Mouse (Mus musculus): ENCODE data around the gene Doc2g. TPM values are rescaled to one million over a fixed set of nuclear protein-coding genes. Genes with fewer than 3 reads are reported as not detected.

The Doc2g gene
- polyA plus RNA-seq, 1 experiment from 2014 or later = 64.5 TPM

DNA sequence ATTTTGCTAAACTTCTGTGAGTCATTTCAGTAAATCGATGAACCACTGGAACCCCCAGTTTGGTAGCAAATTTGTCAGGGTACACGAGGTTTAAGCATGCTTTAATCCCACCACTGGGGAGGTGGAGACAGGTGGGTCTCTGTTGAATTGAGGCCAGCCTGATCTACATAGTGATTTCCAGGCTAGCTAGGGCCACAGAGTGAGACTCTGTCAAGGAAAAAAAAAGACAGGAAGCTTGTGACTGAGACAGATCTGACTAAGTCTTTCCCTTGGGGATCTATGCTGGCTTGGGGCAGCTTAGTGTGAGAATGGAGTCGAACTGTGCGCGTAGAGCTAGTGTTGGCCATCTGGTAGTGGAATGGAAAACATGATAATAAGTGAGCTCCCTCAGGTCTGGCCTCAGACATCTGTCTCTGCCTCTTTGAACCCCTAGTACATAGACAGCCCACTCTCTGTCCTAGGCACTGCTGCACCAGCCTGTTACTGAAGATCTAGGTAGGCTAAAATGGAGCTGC is 49.5 kb downstream of the Doc2g start:
- Histone ChIP-seq H3K36me3 (ENCODE audit: control insufficient read depth, insufficient read depth, low read length) (no peaks in the 10 kb centered on the region), H3K27ac (ENCODE audit: low read depth, low read length) (no peak overlapping the region), H3K4me2 (no peak overlapping the region), H3K4me3 (ENCODE audit: low read depth, low read length) (no peak overlapping the region), H3K27me3 (ENCODE audit: control insufficient read depth, insufficient read depth, low read length) (no peaks in the 10 kb centered on the region), H3K9me3 (replicated peaks; ENCODE audit: control insufficient read depth, low read length) (no peaks in the 10 kb centered on the region), H3K9ac (ENCODE audit: low read depth, low read length) (no peak overlapping the region; the same call in 1 of the 2 replicates), H3K4me1 (ENCODE audit: control insufficient read depth, insufficient read depth, low read length) (peaks cover 11% of the 10 kb centered on the region; the same call in 1 of the 2 replicates)
- WGBS (ENCODE audit: insufficient replicate concordance) = 75% methylated on average over 5 of the region's 5 CpGs
- no peak for ATAC-seq (replicated peaks; ENCODE audit: insufficient number of reproducible peaks, low FRiP score, low TSS enrichment)

- 81% methylated on average over 5 of the region's 5 CpGs for WGBS (ENCODE audit: insufficient replicate concordance)
Measured at GRCm38 (mm10) chr19:4054613-4055012, 51.5 kb downstream of the Doc2g start.

DNA sequence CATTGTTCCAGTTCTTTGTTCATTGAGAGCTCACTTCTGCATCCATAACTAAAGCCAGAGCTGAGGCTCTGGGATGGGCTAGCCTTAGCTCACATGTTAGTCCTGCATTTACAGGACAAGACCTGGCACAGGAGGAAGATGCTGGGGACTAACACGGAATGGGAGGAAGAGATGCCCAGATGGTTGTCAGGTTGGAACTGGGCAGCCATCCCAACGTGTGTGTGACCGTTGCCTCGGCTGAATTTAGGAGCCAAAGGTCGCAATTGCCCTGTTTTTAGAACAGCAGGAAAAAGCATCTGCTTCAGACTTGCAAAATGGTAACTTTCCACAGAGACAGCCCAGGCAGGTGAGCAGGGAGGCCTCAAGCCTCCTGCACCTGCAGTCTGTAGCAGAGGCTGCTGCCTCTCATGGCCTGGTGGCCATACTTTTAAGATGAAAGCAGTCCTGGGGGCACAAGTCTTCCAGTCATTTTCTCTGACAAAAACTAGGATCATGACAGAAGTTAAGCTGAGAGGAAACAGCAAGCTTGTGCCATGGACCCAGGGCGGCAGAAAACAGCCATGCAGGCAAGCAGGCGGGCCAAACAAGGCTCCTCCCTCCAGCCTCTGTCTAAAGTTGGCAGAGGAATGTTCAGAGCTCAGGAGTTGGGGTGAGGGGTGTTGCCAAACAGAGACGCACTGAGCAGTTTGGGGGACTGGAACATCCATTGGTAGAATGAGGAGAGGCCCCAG is 52.3 kb downstream of the Doc2g start:
- no peak overlapping the region for H3K27ac ChIP-seq (ENCODE audit: low read depth, low read length)
- H3K9ac ChIP-seq (ENCODE audit: low read depth, low read length) = no peak overlapping the region
- H3K9me3 ChIP-seq (replicated peaks; ENCODE audit: control insufficient read depth, low read length) = no peaks in the 10 kb centered on the region
- ATAC-seq (replicated peaks; ENCODE audit: insufficient number of reproducible peaks, low FRiP score, low TSS enrichment) = no peak
- H3K4me1 ChIP-seq (ENCODE audit: control insufficient read depth, insufficient read depth, low read length) = peaks cover 11% of the 10 kb centered on the region; the same call in 1 of the 2 replicates
- no peaks in the 10 kb centered on the region for H3K27me3 ChIP-seq (ENCODE audit: control insufficient read depth, insufficient read depth, low read length)
- no peak overlapping the region for H3K4me3 ChIP-seq (ENCODE audit: low read depth, low read length)
- H3K4me2 ChIP-seq = no peak overlapping the region
- 65% methylated on average over 8 of the region's 8 CpGs for WGBS (ENCODE audit: insufficient replicate concordance)
- H3K36me3 ChIP-seq (ENCODE audit: control insufficient read depth, insufficient read depth, low read length) = no peaks in the 10 kb centered on the region

More at GRCm38 (mm10) chr19:4054613-4055012, 51.5 kb downstream of the Doc2g start:
- Histone ChIP-seq H3K36me3 (ENCODE audit: control insufficient read depth, insufficient read depth, low read length) (no peaks in the 10 kb centered on the region), H3K9ac (ENCODE audit: low read depth, low read length) (no peak overlapping the region), H3K9me3 (replicated peaks; ENCODE audit: control insufficient read depth, low read length) (no peaks in the 10 kb centered on the region), H3K4me1 (ENCODE audit: control insufficient read depth, insufficient read depth, low read length) (peaks cover 11% of the 10 kb centered on the region; the same call in 1 of the 2 replicates), H3K4me2 (no peak overlapping the region), H3K27me3 (ENCODE audit: control insufficient read depth, insufficient read depth, low read length) (no peaks in the 10 kb centered on the region), H3K4me3 (ENCODE audit: low read depth, low read length) (no peak overlapping the region), H3K27ac (ENCODE audit: low read depth, low read length) (no peak overlapping the region)
- no peak for ATAC-seq (replicated peaks; ENCODE audit: insufficient number of reproducible peaks, low FRiP score, low TSS enrichment)

- Histone ChIP-seq H3K4me2 (no peak overlapping the region), H3K4me3 (ENCODE audit: low read depth, low read length) (no peak overlapping the region), H3K27me3 (ENCODE audit: control insufficient read depth, insufficient read depth, low read length) (no peaks in the 10 kb centered on the region), H3K9me3 (replicated peaks; ENCODE audit: control insufficient read depth, low read length) (no peaks in the 10 kb centered on the region), H3K9ac (ENCODE audit: low read depth, low read length) (no peak overlapping the region), H3K27ac (ENCODE audit: low read depth, low read length) (no peak overlapping the region), H3K36me3 (ENCODE audit: control insufficient read depth, insufficient read depth, low read length) (no peaks in the 10 kb centered on the region), H3K4me1 (ENCODE audit: control insufficient read depth, insufficient read depth, low read length) (peaks cover 11% of the 10 kb centered on the region; the same call in 1 of the 2 replicates)
- WGBS (ENCODE audit: insufficient replicate concordance) = 50% methylated on average over 15 of the region's 15 CpGs
- no peak for ATAC-seq (replicated peaks; ENCODE audit: insufficient number of reproducible peaks, low FRiP score, low TSS enrichment)
Measured at GRCm38 (mm10) chr19:4055947-4056693, 53.0 kb downstream of the Doc2g start.

Other genes with a start within 250 kb of the Doc2g start
- gene Kmt5b, start 235.9 kb upstream of the Doc2g start, polyA plus RNA-seq (2014; fragmentation: Nextera tagmentation; extraction: Ambion mirVana) = 22.2 and 27.6 TPM in 2 replicates
- 26.6 and 27.9 TPM in 2 replicates for gene Chka, start 151.5 kb upstream of the Doc2g start, polyA plus RNA-seq (2014; fragmentation: Nextera tagmentation; extraction: Ambion mirVana)
- 16.2 and 18.7 TPM in 2 replicates for gene Tcirg1, start 96.2 kb upstream of the Doc2g start, polyA plus RNA-seq (2014; fragmentation: Nextera tagmentation; extraction: Ambion mirVana)
- gene Ndufs8, start 90.5 kb upstream of the Doc2g start, polyA plus RNA-seq (2014; fragmentation: Nextera tagmentation; extraction: Ambion mirVana) = 364 and 376 TPM in 2 replicates
- 2.3 and 2.4 TPM in 2 replicates for gene Aldh3b1, start 73.5 kb upstream of the Doc2g start, polyA plus RNA-seq (2014; fragmentation: Nextera tagmentation; extraction: Ambion mirVana)
- 4.5 and 6.2 TPM in 2 replicates for gene Unc93b1, start 68.1 kb upstream of the Doc2g start, polyA plus RNA-seq (2014; fragmentation: Nextera tagmentation; extraction: Ambion mirVana)
- gene Aldh3b3, start 44.7 kb upstream of the Doc2g start, polyA plus RNA-seq (2014; fragmentation: Nextera tagmentation; extraction: Ambion mirVana) = not detected in 2 replicates
- 0.16 TPM in 1 of 2 replicates, not detected in the other for gene Aldh3b2, start 31.0 kb upstream of the Doc2g start, polyA plus RNA-seq (2014; fragmentation: Nextera tagmentation; extraction: Ambion mirVana)
- gene Acy3, start 16.7 kb upstream of the Doc2g start, polyA plus RNA-seq (2014; fragmentation: Nextera tagmentation; extraction: Ambion mirVana) = 8.0 and 11.3 TPM in 2 replicates
- 0.11 TPM in 1 of 2 replicates, not detected in the other for gene Tbx10, start 10.6 kb upstream of the Doc2g start, polyA plus RNA-seq (2014; fragmentation: Nextera tagmentation; extraction: Ambion mirVana)
- 48.0 and 48.8 TPM in 2 replicates for gene Nudt8, start 2.7 kb upstream of the Doc2g start, polyA plus RNA-seq (2014; fragmentation: Nextera tagmentation; extraction: Ambion mirVana)
- gene Gm49405, start 2.7 kb upstream of the Doc2g start, polyA plus RNA-seq (2014; fragmentation: Nextera tagmentation; extraction: Ambion mirVana) = 2.3 and 2.5 TPM in 2 replicates
- 369 and 417 TPM in 2 replicates for gene Ndufv1, start 9.5 kb downstream of the Doc2g start, polyA plus RNA-seq (2014; fragmentation: Nextera tagmentation; extraction: Ambion mirVana)
- gene Gstp1, start 34.7 kb downstream of the Doc2g start, polyA plus RNA-seq (2014; fragmentation: Nextera tagmentation; extraction: Ambion mirVana) = 359 and 387 TPM in 2 replicates
- gene Gstp2, start 42.7 kb downstream of the Doc2g start, polyA plus RNA-seq (2014; fragmentation: Nextera tagmentation; extraction: Ambion mirVana) = 2.9 and 3.4 TPM in 2 replicates
- gene Gstp3, start 56.3 kb downstream of the Doc2g start, polyA plus RNA-seq (2014; fragmentation: Nextera tagmentation; extraction: Ambion mirVana) = 0.49 TPM in 1 of 2 replicates, not detected in the other
- not detected in 2 replicates for gene Cabp2, start 78.3 kb downstream of the Doc2g start, polyA plus RNA-seq (2014; fragmentation: Nextera tagmentation; extraction: Ambion mirVana)
- gene Cdk2ap2, start 93.9 kb downstream of the Doc2g start, polyA plus RNA-seq (2014; fragmentation: Nextera tagmentation; extraction: Ambion mirVana) = 63.4 and 64.0 TPM in 2 replicates
- 15.5 and 17.3 TPM in 2 replicates for gene Pitpnm1, start 96.7 kb downstream of the Doc2g start, polyA plus RNA-seq (2014; fragmentation: Nextera tagmentation; extraction: Ambion mirVana)
- gene Aip, start 122.5 kb downstream of the Doc2g start, polyA plus RNA-seq (2014; fragmentation: Nextera tagmentation; extraction: Ambion mirVana) = 91.4 and 93.4 TPM in 2 replicates
- not detected in 2 replicates for gene Gpr152, start 136.5 kb downstream of the Doc2g start, polyA plus RNA-seq (2014; fragmentation: Nextera tagmentation; extraction: Ambion mirVana)
- not detected in 2 replicates for gene Cabp4, start 140.7 kb downstream of the Doc2g start, polyA plus RNA-seq (2014; fragmentation: Nextera tagmentation; extraction: Ambion mirVana)
- gene Coro1b, start 145.3 kb downstream of the Doc2g start, polyA plus RNA-seq (2014; fragmentation: Nextera tagmentation; extraction: Ambion mirVana) = 109 and 113 TPM in 2 replicates
- 1.3 and 1.7 TPM in 2 replicates for gene Ptprcap, start 150.3 kb downstream of the Doc2g start, polyA plus RNA-seq (2014; fragmentation: Nextera tagmentation; extraction: Ambion mirVana)
- gene Rps6kb2, start 160.0 kb downstream of the Doc2g start, polyA plus RNA-seq (2014; fragmentation: Nextera tagmentation; extraction: Ambion mirVana) = 34.3 and 38.1 TPM in 2 replicates
- gene Carns1, start 172.2 kb downstream of the Doc2g start, polyA plus RNA-seq (2014; fragmentation: Nextera tagmentation; extraction: Ambion mirVana) = 2.1 and 2.8 TPM in 2 replicates
- 1.0 and 1.3 TPM in 2 replicates for gene Tbc1d10c, start 188.0 kb downstream of the Doc2g start, polyA plus RNA-seq (2014; fragmentation: Nextera tagmentation; extraction: Ambion mirVana)
- 749 and 760 TPM in 2 replicates for gene Ppp1ca, start 188.8 kb downstream of the Doc2g start, polyA plus RNA-seq (2014; fragmentation: Nextera tagmentation; extraction: Ambion mirVana)
- gene Rad9a, start 198.3 kb downstream of the Doc2g start, polyA plus RNA-seq (2014; fragmentation: Nextera tagmentation; extraction: Ambion mirVana) = 20.6 and 24.1 TPM in 2 replicates
- gene Clcf1, start 210.9 kb downstream of the Doc2g start, polyA plus RNA-seq (2014; fragmentation: Nextera tagmentation; extraction: Ambion mirVana) = 1.2 and 2.5 TPM in 2 replicates
- gene AC109138.7, start 211.0 kb downstream of the Doc2g start, polyA plus RNA-seq (2014; fragmentation: Nextera tagmentation; extraction: Ambion mirVana) = not detected in 2 replicates
- 17.4 and 19.5 TPM in 2 replicates for gene Pold4, start 228.6 kb downstream of the Doc2g start, polyA plus RNA-seq (2014; fragmentation: Nextera tagmentation; extraction: Ambion mirVana)